19 mouse cellular contexts compared by ENCODE assay signal in the genomic region with DNA sequence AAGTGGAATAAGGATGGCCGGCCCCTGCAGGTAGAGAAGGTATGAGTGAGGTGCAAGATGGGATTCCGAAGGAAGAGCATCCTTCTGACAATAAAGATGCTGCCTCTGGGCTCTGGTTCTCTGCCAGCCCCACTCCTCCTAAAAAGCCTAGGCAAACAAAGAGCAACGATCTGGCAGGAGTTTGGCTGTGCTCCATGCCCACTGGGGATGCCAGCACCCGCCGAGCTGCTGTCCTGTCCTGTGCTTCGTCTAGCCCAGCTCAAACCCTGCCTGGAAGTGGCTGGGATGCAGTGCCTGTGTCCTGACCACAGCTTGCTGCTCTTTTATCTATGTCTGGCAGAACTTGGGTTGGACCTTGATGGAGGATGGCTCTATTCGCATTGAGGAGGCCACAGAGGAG. TPM values are rescaled to one million over a fixed set of nuclear protein-coding genes. Genes with fewer than 3 reads are reported as not detected.
A peak's percentile ranks its signal among the peaks of the same experiment; 100 is the strongest.
DNase-seq lines count a peak whose midpoint lies in the region; ATAC-seq and TF ChIP-seq lines count a peak whose summit lies in the region.
"Had no signal": no experiment of that assay in that cellular context is flagged by ENCODE, and none has a peak within 500 bp of the region (broad histone marks: within the 10 kb centered on the region; RNA-seq: fewer than 3 reads in every experiment).

No protein-coding gene starts in this region.

- TF ChIP-seq CTCF in forebrain, postnatal 0 days (IDR thresholded peaks at IDR 0.05; ENCODE audit: low read depth) = no peak

- peaks cover 40% of the 10 kb centered on the region for H3K36me3 ChIP-seq in forebrain, postnatal 0 days (ENCODE audit: insufficient read depth)
- no peaks in the 10 kb centered on the region; the same call in 1 of the 2 replicates for H3K36me3 ChIP-seq in forebrain, embryonic 11.5 days (ENCODE audit: control insufficient read depth, insufficient read depth, low read length)
- H3K36me3 ChIP-seq in midbrain, embryonic 14.5 days (ENCODE audit: control insufficient read depth, insufficient read depth, low read length) = peaks cover 61% of the 10 kb centered on the region
- peaks cover 2% of the 10 kb centered on the region; the same call in 1 of the 2 replicates for H3K36me3 ChIP-seq in midbrain, embryonic 11.5 days (ENCODE audit: control insufficient read depth, insufficient read depth, low read length)
- H3K36me3 ChIP-seq: embryonic facial prominence, embryonic 15.5 days; lung, embryonic 15.5 days had no signal

- no peaks in the 10 kb centered on the region for H3K27me3 ChIP-seq in forebrain, postnatal 0 days (ENCODE audit: insufficient read depth, low read length)
- no peaks in the 10 kb centered on the region for H3K27me3 ChIP-seq in forebrain, embryonic 11.5 days (ENCODE audit: control insufficient read depth, insufficient read depth, low read length)
- no peaks in the 10 kb centered on the region for H3K27me3 ChIP-seq in midbrain, embryonic 14.5 days (ENCODE audit: control insufficient read depth, insufficient read depth, low read length)
- no peaks in the 10 kb centered on the region for H3K27me3 ChIP-seq in midbrain, embryonic 11.5 days (ENCODE audit: control insufficient read depth, insufficient read depth, low read length)
- H3K27me3 ChIP-seq: embryonic facial prominence, embryonic 15.5 days; lung, embryonic 15.5 days had no signal

- no peaks in the 10 kb centered on the region for H3K9me3 ChIP-seq in forebrain, postnatal 0 days (ENCODE audit: low read length)
- no peaks in the 10 kb centered on the region for H3K9me3 ChIP-seq in forebrain, embryonic 11.5 days (ENCODE audit: control insufficient read depth, low read length)
- no peaks in the 10 kb centered on the region for H3K9me3 ChIP-seq in midbrain, embryonic 14.5 days (ENCODE audit: control insufficient read depth, low read length)
- H3K9me3 ChIP-seq in midbrain, embryonic 11.5 days (ENCODE audit: control insufficient read depth, low read length) = no peaks in the 10 kb centered on the region
- H3K9me3 ChIP-seq: embryonic facial prominence, embryonic 15.5 days; heart, embryonic 10.5 days; lung, embryonic 15.5 days; midbrain, embryonic 10.5 days had no signal

- no peak overlapping the region for H3K4me2 ChIP-seq in forebrain, postnatal 0 days (ENCODE audit: low read depth)
- H3K4me2 ChIP-seq in forebrain, embryonic 11.5 days (ENCODE audit: low read depth, low read length, severe bottlenecking) = no peak overlapping the region
- no peak overlapping the region for H3K4me2 ChIP-seq in midbrain, embryonic 14.5 days (ENCODE audit: low read length)
- H3K4me2 ChIP-seq in midbrain, embryonic 11.5 days = no peak overlapping the region
- H3K4me2 ChIP-seq: embryonic facial prominence, embryonic 15.5 days; lung, embryonic 15.5 days had no signal

- no peak overlapping the region for H3K27ac ChIP-seq in forebrain, postnatal 0 days (ENCODE audit: low read depth, low read length)
- no peak overlapping the region for H3K27ac ChIP-seq in forebrain, embryonic 11.5 days (ENCODE audit: low read depth, low read length)
- no peak overlapping the region for H3K27ac ChIP-seq in midbrain, embryonic 14.5 days (replicated peaks; ENCODE audit: low read depth, low read length)
- no peak overlapping the region for H3K27ac ChIP-seq in midbrain, embryonic 11.5 days (ENCODE audit: low read depth, low read length)
- H3K27ac ChIP-seq: embryonic facial prominence, embryonic 15.5 days; heart, embryonic 10.5 days; kidney, postnatal 0 days; liver, embryonic 14.5 days; lung, embryonic 15.5 days; midbrain, embryonic 10.5 days had no signal

- H3K4me1 ChIP-seq in forebrain, postnatal 0 days (ENCODE audit: insufficient read depth) = no peaks in the 10 kb centered on the region
- no peaks in the 10 kb centered on the region for H3K4me1 ChIP-seq in forebrain, embryonic 11.5 days (replicated peaks; ENCODE audit: control insufficient read depth, insufficient read depth, low read length)
- no peaks in the 10 kb centered on the region for H3K4me1 ChIP-seq in midbrain, embryonic 14.5 days (ENCODE audit: control insufficient read depth, insufficient read depth, low read length)
- H3K4me1 ChIP-seq in midbrain, embryonic 11.5 days (ENCODE audit: control insufficient read depth, insufficient read depth, low read length) = no peaks in the 10 kb centered on the region
- H3K4me1 ChIP-seq: embryonic facial prominence, embryonic 15.5 days; heart, embryonic 10.5 days; lung, embryonic 15.5 days; midbrain, embryonic 10.5 days had no signal

- peak; percentile 23; the same call in 1 of the 2 replicates for ATAC-seq in forebrain, postnatal 0 days
- no peak for ATAC-seq in forebrain, embryonic 11.5 days (replicated peaks; ENCODE audit: low FRiP score)
- ATAC-seq in midbrain, embryonic 14.5 days (ENCODE audit: low FRiP score, low TSS enrichment) = no peak
- ATAC-seq in midbrain, embryonic 11.5 days (ENCODE audit: low FRiP score) = no peak

- no peak overlapping the region for H3K4me3 ChIP-seq in forebrain, postnatal 0 days (ENCODE audit: low read depth, low read length)
- H3K4me3 ChIP-seq in forebrain, embryonic 11.5 days (ENCODE audit: low read depth, low read length) = no peak overlapping the region
- no peak overlapping the region for H3K4me3 ChIP-seq in midbrain, embryonic 14.5 days (replicated peaks; ENCODE audit: low read depth, low read length)
- H3K4me3 ChIP-seq in midbrain, embryonic 11.5 days (ENCODE audit: low read depth, low read length) = no peak overlapping the region
- H3K4me3 ChIP-seq: embryonic facial prominence, embryonic 15.5 days; heart, embryonic 10.5 days; lung, embryonic 15.5 days; midbrain, embryonic 10.5 days had no signal

- WGBS in forebrain, postnatal 0 days = 45% methylated on average over 7 of the region's 7 CpGs
- WGBS in forebrain, embryonic 11.5 days = 94% methylated on average over 7 of the region's 7 CpGs
- 80% methylated on average over 7 of the region's 7 CpGs for WGBS in midbrain, embryonic 14.5 days
- 89% methylated on average over 7 of the region's 7 CpGs for WGBS in midbrain, embryonic 11.5 days

- peak; percentile 36 for DNase-seq in forebrain, postnatal 0 days
- no peak for DNase-seq in forebrain, embryonic 11.5 days (ENCODE audit: low spot score)
- DNase-seq in midbrain, embryonic 14.5 days = peak; percentile 45
- DNase-seq in midbrain, embryonic 11.5 days (ENCODE audit: low spot score, missing footprints) = no peak
- DNase-seq in cerebellum, adult 11-12 months = peak; percentile 75
- DNase-seq in cerebellum, postnatal 10 days = peak; percentile 69 to 81
- DNase-seq in ovary, postnatal 10 days (ENCODE audit: low spot score) = no peak
- DNase-seq in spleen, postnatal 4 days (ENCODE audit: low spot score in 2 of 2) = no peak
- DNase-seq: B cell, adult 2 months; kidney, adult 11 months; lung, postnatal 4 days; right cerebral cortex, adult 18-20 months; thymus, postnatal 36 days had no signal

- H3K9ac ChIP-seq in forebrain, postnatal 0 days = no peak overlapping the region
- no peak overlapping the region for H3K9ac ChIP-seq in forebrain, embryonic 11.5 days (ENCODE audit: low read length)
- H3K9ac ChIP-seq in midbrain, embryonic 14.5 days (replicated peaks; ENCODE audit: low read length) = no peak overlapping the region
- no peak overlapping the region for H3K9ac ChIP-seq in midbrain, embryonic 11.5 days (ENCODE audit: low read length)
- H3K9ac ChIP-seq: embryonic facial prominence, embryonic 15.5 days; liver, embryonic 14.5 days; lung, embryonic 15.5 days had no signal

RNA-seq across cellular contexts. Expression of gene Igsf9b, which starts 23.3 kb away (rescaled TPM):
- 22.5 and 30.8 TPM in 2 replicates for total RNA-seq in forebrain, postnatal 0 days (2014; rRNA removed)
- 5.6 and 11.8 TPM in 2 replicates for polyA plus RNA-seq in forebrain, postnatal 0 days (2015; fragmentation: Nextera tagmentation; extraction: Ambion mirVana)
- polyA plus RNA-seq in forebrain, embryonic 11.5 days (2014; fragmentation: Nextera tagmentation; extraction: Ambion mirVana) = 8.4 and 8.8 TPM in 2 replicates
- 12.0 and 15.2 TPM in 2 replicates for polyA plus RNA-seq in midbrain, embryonic 14.5 days (2014; fragmentation: Nextera tagmentation; extraction: Ambion mirVana)
- 4.2 and 5.2 TPM in 2 replicates for polyA plus RNA-seq in midbrain, embryonic 11.5 days (2014; fragmentation: Nextera tagmentation; extraction: Ambion mirVana)

Comparison
In these comparisons a context has a peak if more than half of its experiments do, and no peak if none do; other contexts are left out.
1. DNase-seq: peak in forebrain, postnatal 0 days (single experiment), midbrain, embryonic 14.5 days (single experiment), cerebellum, adult 11-12 months (single experiment) and cerebellum, postnatal 10 days (2 of 2); none in forebrain, embryonic 11.5 days (single experiment), midbrain, embryonic 11.5 days (single experiment), ovary, postnatal 10 days (single experiment) and spleen, postnatal 4 days (0 of 2).